ENCODE assay signal across 8 mouse cellular contexts in the genomic region with DNA sequence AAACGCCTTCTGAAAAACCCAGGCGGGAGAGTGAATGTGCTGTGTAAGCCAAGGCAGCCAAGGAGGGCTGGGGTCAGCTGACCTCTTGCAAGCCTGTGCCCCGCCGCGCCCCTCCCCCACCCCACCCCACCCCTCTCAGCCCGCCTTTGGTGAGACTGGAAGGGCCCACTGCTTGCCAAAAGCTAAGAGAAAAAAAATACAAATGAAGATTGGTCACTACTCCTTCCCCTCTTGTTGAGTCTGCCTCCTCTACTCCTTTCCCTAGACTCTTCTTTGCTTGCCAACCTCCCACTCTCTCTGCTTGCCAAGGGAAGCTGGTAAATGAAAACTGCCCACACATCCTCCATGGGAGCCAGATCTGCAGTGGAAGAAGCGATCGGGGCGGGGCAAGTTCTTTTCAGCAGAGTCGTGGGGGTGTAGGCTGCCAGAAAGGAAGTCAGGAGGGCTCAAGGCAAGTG. TPM values are rescaled to one million over a fixed set of nuclear protein-coding genes. Genes with fewer than 3 reads are reported as not detected.
DNase-seq lines count a peak whose midpoint lies in the region; ATAC-seq and TF ChIP-seq lines count a peak whose summit lies in the region.

No protein-coding gene starts in this region.

- no peaks in the 10 kb centered on the region for H3K36me3 ChIP-seq in limb, embryonic 14.5 days (ENCODE audit: control insufficient read depth, insufficient read depth, low read length)

- H3K9ac ChIP-seq in limb, embryonic 14.5 days (ENCODE audit: low read depth, low read length, severe bottlenecking): no peak overlapping the region

- intact Hi-C loops in heart, postnatal 25 days (cut with DNase I): no loop called here

- peak overlapping the region; percentile 25; the same call in 1 of the 2 replicates for H3K4me2 ChIP-seq in limb, embryonic 14.5 days (replicated peaks; ENCODE audit: low read depth, low read length, severe bottlenecking)

- H3K9me3 ChIP-seq in limb, embryonic 14.5 days (ENCODE audit: control insufficient read depth, low read length): no peaks in the 10 kb centered on the region

- ATAC-seq in frontal cortex, adult (ENCODE audit: low TSS enrichment): peak; percentile 99
- ATAC-seq in inflammation-experienced regulatory T-cells, adult 6 months: peak; percentile 68
- ATAC-seq in limb, embryonic 14.5 days (ENCODE audit: low FRiP score, low read depth): peak; percentile 15; the same call in 1 of the 2 replicates

- H3K27me3 ChIP-seq in limb, embryonic 14.5 days (ENCODE audit: control insufficient read depth, insufficient read depth, low read length): no peaks in the 10 kb centered on the region

- no peak overlapping the region for H3K27ac ChIP-seq in limb, embryonic 14.5 days (replicated peaks; ENCODE audit: low read depth, low read length)

- TF ChIP-seq POLR2A in limb, embryonic 14.5 days (IDR thresholded peaks at IDR 0.05; ENCODE audit: borderline replicate concordance, extremely low read depth, insufficient read depth, insufficient read length): no peak

- 22% methylated on average over 6 of the region's 10 CpGs for WGBS in limb, embryonic 14.5 days

- H3K4me3 ChIP-seq in limb, embryonic 14.5 days (replicated peaks; ENCODE audit: low read length): no peak overlapping the region

- H3K4me1 ChIP-seq in limb, embryonic 14.5 days (ENCODE audit: control insufficient read depth, insufficient read depth, low read length): no peaks in the 10 kb centered on the region

- peak; percentile 80 for DNase-seq in heart, adult 11 months
- DNase-seq in heart, postnatal 25 days (ENCODE audit: low spot score): no peak
- DNase-seq in cerebellum, adult 9-11 months: peak; percentile 25
- DNase-seq in limb, embryonic 14.5 days (ENCODE audit: low spot score): no peak
- DNase-seq in retina, postnatal 1 day: peak; percentile 51
- DNase-seq in thymus, postnatal 14 days: no peak

RNA-seq across cellular contexts. Expression of gene Usp51, which starts 32.0 kb away (rescaled TPM):
- not detected for total RNA-seq in heart, postnatal 25 days (2021)
- polyA plus RNA-seq in inflammation-experienced regulatory T-cells, adult 6 months (2017; shearing (Covaris generic)): under 1 TPM in 2 of 3 experiments, not detected in 1; 0.15 to 0.74 TPM
- 1.1 TPM in 2 replicates for polyA plus RNA-seq in limb, embryonic 14.5 days (2012; rRNA removed)
- 1.5 and 2.1 TPM in 2 replicates for polyA plus RNA-seq in limb, embryonic 14.5 days (2014; fragmentation: Nextera tagmentation; extraction: Ambion mirVana)

Comparison
In these comparisons a context has a peak if more than half of its experiments do, and no peak if none do; other contexts are left out.
1. DNase-seq: peak in heart, adult 11 months (single experiment), cerebellum, adult 9-11 months (single experiment) and retina, postnatal 1 day (single experiment); none in heart, postnatal 25 days (single experiment), limb, embryonic 14.5 days (single experiment) and thymus, postnatal 14 days (single experiment).
2. ATAC-seq: peak in every context shown above with its lines; median percentile 99 in frontal cortex, adult; 68 in inflammation-experienced regulatory T-cells, adult 6 months; 15 in limb, embryonic 14.5 days.